Mouse (Mus musculus): ENCODE results near the gene Pum3.
"Not testable (repeated sequence)": the region's sequence is repeated elsewhere in the genome, so short reads cannot be mapped to it uniquely, and the experiment has no call there.

Gene Pum3

GRCm38 (mm10) chr19:27392431-27392830 lies 37.2 kb downstream of the Pum3 start:
- DNase-seq, result peak; percentile 90

GRCm38 (mm10) chr19:27391344-27391743 lies 38.3 kb downstream of the Pum3 start:
- DNase-seq, result no peak

- not testable (repeated sequence) for DNase-seq
Observed at GRCm38 (mm10) chr19:27389566-27389965, 40.1 kb downstream of the Pum3 start.

- DNase-seq, result no peak
Observed at GRCm38 (mm10) chr19:27385304-27385703, 44.3 kb downstream of the Pum3 start.

GRCm38 (mm10) chr19:27383266-27383665 lies 46.4 kb downstream of the Pum3 start:
- no peak for DNase-seq

- no peak for DNase-seq
Observed at GRCm38 (mm10) chr19:27382131-27382530, 47.5 kb downstream of the Pum3 start.

- DNase-seq, result no peak
Observed at GRCm38 (mm10) chr19:27379712-27380401, 49.8 kb downstream of the Pum3 start.

- DNase-seq, result no peak
Observed at GRCm38 (mm10) chr19:27370784-27371183, 58.8 kb downstream of the Pum3 start.

GRCm38 (mm10) chr19:27370174-27370573 lies 59.5 kb downstream of the Pum3 start:
- no peak for DNase-seq

GRCm38 (mm10) chr19:27369461-27370135 lies 60.0 kb downstream of the Pum3 start:
- no peak for DNase-seq

- no peak for DNase-seq
Observed at GRCm38 (mm10) chr19:27366113-27366746, 63.4 kb downstream of the Pum3 start.

- peak; percentile 49 for DNase-seq
Observed at GRCm38 (mm10) chr19:27364521-27364931, 65.1 kb downstream of the Pum3 start.

- DNase-seq, result no peak
Observed at GRCm38 (mm10) chr19:27363891-27364290, 65.7 kb downstream of the Pum3 start.

- DNase-seq, result no peak
Observed at GRCm38 (mm10) chr19:27360381-27360780, 69.2 kb downstream of the Pum3 start.

- DNase-seq, result no peak
Observed at GRCm38 (mm10) chr19:27351700-27352099, 77.9 kb downstream of the Pum3 start.

- no peak for DNase-seq
Observed at GRCm38 (mm10) chr19:27346501-27346900, 83.1 kb downstream of the Pum3 start.

Measured in retina, postnatal 1 day (tissue).